Mouse (Mus musculus) stomach, adult 2 months (tissue): ENCODE results near the gene Mob4. TPM values are rescaled to one million over a fixed set of nuclear protein-coding genes. Genes with fewer than 3 reads are reported as not detected.

Experiments used
- polyA plus RNA-seq: library from polyadenylated mRNA; depleted of rRNA; stranded (reverse); fragments of >200 nt; gene quantifications from 2 replicates; pipeline ENCODE4 v1.2.3, GENCODE M21; 2012; rRNA removed

The Mob4 gene
- 1.8 and 2.5 TPM in 2 replicates for polyA plus RNA-seq

GRCm38 (mm10) chr1:55130943-55131401, at the start of gene Mob4:
Mob4 (plus strand) TSS chr1:55131231.

DNA sequence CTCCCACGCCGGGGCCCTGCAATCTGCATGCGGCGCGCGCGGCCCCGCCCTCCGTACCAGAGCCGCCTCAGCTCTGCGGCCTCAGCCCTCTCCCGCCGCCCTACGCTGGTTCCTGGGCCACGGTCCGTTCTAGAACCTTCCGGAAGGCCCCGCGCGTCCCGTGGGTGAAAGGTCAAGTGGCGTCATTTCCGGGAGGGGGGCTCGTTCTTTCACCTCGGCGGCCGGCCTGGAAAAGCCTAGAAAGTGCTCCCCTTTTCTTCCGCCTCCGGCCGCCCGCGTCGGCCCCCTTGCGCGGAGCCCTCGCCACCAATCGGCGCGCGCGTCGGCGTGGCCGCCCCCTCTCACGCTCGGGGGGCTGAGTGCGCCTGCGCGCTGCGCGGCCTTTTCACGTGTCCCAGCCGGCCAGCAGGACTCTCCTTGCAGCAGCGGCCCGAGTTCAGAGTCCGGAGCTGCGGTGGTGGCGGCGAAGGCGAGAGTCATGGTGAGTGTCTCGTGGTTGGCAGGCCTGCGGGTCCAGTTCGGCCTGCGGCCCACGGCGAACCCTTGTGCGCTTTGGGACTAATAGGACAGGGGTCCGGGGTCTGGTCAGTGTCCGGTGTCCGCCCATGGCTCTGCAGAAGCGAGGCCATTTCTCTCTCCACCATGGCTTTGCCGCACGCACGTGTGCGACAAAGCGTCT, 43.0 kb upstream of the Mob4 start, which contains the start of the genes Hspe1 and Hspd1:
Gene Hspe1 (plus strand): TSS at position 201 of the 679 bp plus-strand sequence.
Gene Hspd1 (minus strand): TSS at position 312 of the 679 bp plus-strand sequence.

Other genes starting within 250 kb of the Mob4 start
- 1.2 and 1.7 TPM in 2 replicates for gene Ankrd44, start 204.8 kb upstream of the Mob4 start, polyA plus RNA-seq
- 3.2 and 4.9 TPM in 2 replicates for gene Sf3b1, start 103.8 kb upstream of the Mob4 start, polyA plus RNA-seq
- 3.3 and 4.0 TPM in 2 replicates for gene Coq10b, start 78.5 kb upstream of the Mob4 start, polyA plus RNA-seq
- 9.0 and 11.1 TPM in 2 replicates for gene Hspe1, start 43.1 kb upstream of the Mob4 start, polyA plus RNA-seq
- 4.1 and 5.6 TPM in 2 replicates for gene Hspd1, start 43.0 kb upstream of the Mob4 start, polyA plus RNA-seq
- gene Rftn2, start 95.6 kb downstream of the Mob4 start, polyA plus RNA-seq = 0.26 and 0.58 TPM in 2 replicates
- gene Mars2, start 105.9 kb downstream of the Mob4 start, polyA plus RNA-seq = 0.91 and 1.3 TPM in 2 replicates
- gene Boll, start 232.2 kb downstream of the Mob4 start, polyA plus RNA-seq = not detected in 2 replicates